Mouse (Mus musculus): ENCODE measurements around the gene 2210016F16Rik. TPM values are rescaled to one million over a fixed set of nuclear protein-coding genes. Genes with fewer than 3 reads are reported as not detected.

Gene 2210016F16Rik
- polyA plus RNA-seq (2012; fragmentation: generic; extraction: Trizol) = 3.4 TPM
- long read RNA-seq, experiment 1 = 0 reads
- long read RNA-seq, experiment 2, transcript 2210016F16Rik-201 (4 exons, 3,051 nt) = major isoform, 11 of 12 reads
- long read RNA-seq, experiment 2, partial matches to known transcripts = 0 of 12 reads
- long read RNA-seq, experiment 2, other reads (novel, unspliced or antisense) = 1 of 12 reads

GRCm38 (mm10) chr13:58384779-58385546, at the start of gene 2210016F16Rik:
2210016F16Rik (minus strand) TSS chr13:58385225.
- no peak for TF ChIP-seq MYOD1 (IDR thresholded peaks at IDR 0.05; ENCODE audit: control insufficient read depth, insufficient read length, low read depth)
- TF ChIP-seq MAX (IDR thresholded peaks at IDR 0.05) = no peak
- TF ChIP-seq CEBPB (IDR thresholded peaks at IDR 0.05; ENCODE audit: low read depth) = no peak
- TF ChIP-seq FOSL1 (IDR thresholded peaks at IDR 0.05; ENCODE audit: insufficient read depth, low read length, poor library complexity, severe bottlenecking) = no peak
- no peak for TF ChIP-seq USF1 (IDR thresholded peaks at IDR 0.05; ENCODE audit: low read depth)
- no peak for TF ChIP-seq MYOG (IDR thresholded peaks at IDR 0.05; ENCODE audit: control insufficient read depth, extremely low read depth, insufficient read length)
- TF ChIP-seq CTCF (IDR thresholded peaks at IDR 0.05; ENCODE audit: control insufficient read depth, insufficient read depth, insufficient read length) = no peak
- H3K79me3 ChIP-seq (ENCODE audit: low read depth) = no peaks in the 10 kb centered on the region
- H3K36me3 ChIP-seq (ENCODE audit: control insufficient read depth, insufficient read depth) = peaks cover 27% of the 10 kb centered on the region
- no peaks in the 10 kb centered on the region for H3K79me2 ChIP-seq (ENCODE audit: control insufficient read depth, insufficient read depth)
- H3K4me3 ChIP-seq (ENCODE audit: insufficient read depth, poor library complexity, severe bottlenecking) = peak within 1 kb of the TSS; percentile 6
- peak within 1 kb of the TSS; percentile 64 for H3ac ChIP-seq (ENCODE audit: control insufficient read depth, insufficient read length, low read depth)
- H3K27me3 ChIP-seq (ENCODE audit: control insufficient read depth, insufficient read depth, insufficient read length) = no peaks in the 10 kb centered on the region

- no peaks in the 10 kb centered on the region for H3K79me3 ChIP-seq (ENCODE audit: low read depth)
- H3K27me3 ChIP-seq (ENCODE audit: control insufficient read depth, insufficient read depth, insufficient read length) = no peaks in the 10 kb centered on the region
- no peak for TF ChIP-seq MAX (IDR thresholded peaks at IDR 0.05)
- H3K79me2 ChIP-seq (ENCODE audit: control insufficient read depth, insufficient read depth) = no peaks in the 10 kb centered on the region
- no peak overlapping the region for H3K4me3 ChIP-seq (ENCODE audit: insufficient read depth, poor library complexity, severe bottlenecking)
- no peak overlapping the region for H3ac ChIP-seq (ENCODE audit: control insufficient read depth, insufficient read length, low read depth)
- H3K36me3 ChIP-seq (ENCODE audit: control insufficient read depth, insufficient read depth) = no peaks in the 10 kb centered on the region
Measured at GRCm38 (mm10) chr13:58423061-58423660, 38.1 kb upstream of the 2210016F16Rik start.

- Histone ChIP-seq H3K4me3 (ENCODE audit: insufficient read depth, poor library complexity, severe bottlenecking) (no peak overlapping the region), H3K27me3 (ENCODE audit: control insufficient read depth, insufficient read depth, insufficient read length) (no peaks in the 10 kb centered on the region), H3ac (ENCODE audit: control insufficient read depth, insufficient read length, low read depth) (no peak overlapping the region), H3K36me3 (ENCODE audit: control insufficient read depth, insufficient read depth) (no peaks in the 10 kb centered on the region), H3K79me2 (ENCODE audit: control insufficient read depth, insufficient read depth) (no peaks in the 10 kb centered on the region), H3K79me3 (ENCODE audit: low read depth) (no peaks in the 10 kb centered on the region)
- no peak for TF ChIP-seq USF1 (IDR thresholded peaks at IDR 0.05; ENCODE audit: low read depth)
- TF ChIP-seq CEBPB (IDR thresholded peaks at IDR 0.05; ENCODE audit: low read depth) = no peak
- TF ChIP-seq MAX (IDR thresholded peaks at IDR 0.05) = no peak
- no peak for TF ChIP-seq MYOG (IDR thresholded peaks at IDR 0.05; ENCODE audit: control insufficient read depth, extremely low read depth, insufficient read length)
- no peak for TF ChIP-seq FOSL1 (IDR thresholded peaks at IDR 0.05; ENCODE audit: insufficient read depth, low read length, poor library complexity, severe bottlenecking)
- no peak for TF ChIP-seq CTCF (IDR thresholded peaks at IDR 0.05; ENCODE audit: control insufficient read depth, insufficient read depth, insufficient read length)
- TF ChIP-seq MYOD1 (IDR thresholded peaks at IDR 0.05; ENCODE audit: control insufficient read depth, insufficient read length, low read depth) = no peak
Measured at GRCm38 (mm10) chr13:58422242-58422641, 37.2 kb upstream of the 2210016F16Rik start.

GRCm38 (mm10) chr13:58421026-58421425, 36.0 kb upstream of the 2210016F16Rik start:
- no peaks in the 10 kb centered on the region for H3K36me3 ChIP-seq (ENCODE audit: control insufficient read depth, insufficient read depth)
- TF ChIP-seq USF1 (IDR thresholded peaks at IDR 0.05; ENCODE audit: low read depth) = no peak
- no peak for TF ChIP-seq MYOG (IDR thresholded peaks at IDR 0.05; ENCODE audit: control insufficient read depth, extremely low read depth, insufficient read length)
- TF ChIP-seq MYOD1 (IDR thresholded peaks at IDR 0.05; ENCODE audit: control insufficient read depth, insufficient read length, low read depth) = no peak
- no peak for TF ChIP-seq CEBPB (IDR thresholded peaks at IDR 0.05; ENCODE audit: low read depth)
- TF ChIP-seq FOSL1 (IDR thresholded peaks at IDR 0.05; ENCODE audit: insufficient read depth, low read length, poor library complexity, severe bottlenecking) = no peak
- no peak for TF ChIP-seq CTCF (IDR thresholded peaks at IDR 0.05; ENCODE audit: control insufficient read depth, insufficient read depth, insufficient read length)
- TF ChIP-seq MAX (IDR thresholded peaks at IDR 0.05) = no peak
- H3K4me3 ChIP-seq (ENCODE audit: insufficient read depth, poor library complexity, severe bottlenecking) = no peak overlapping the region
- no peaks in the 10 kb centered on the region for H3K79me2 ChIP-seq (ENCODE audit: control insufficient read depth, insufficient read depth)
- H3K27me3 ChIP-seq (ENCODE audit: control insufficient read depth, insufficient read depth, insufficient read length) = no peaks in the 10 kb centered on the region
- H3K79me3 ChIP-seq (ENCODE audit: low read depth) = no peaks in the 10 kb centered on the region
- H3ac ChIP-seq (ENCODE audit: control insufficient read depth, insufficient read length, low read depth) = no peak overlapping the region

GRCm38 (mm10) chr13:58419266-58419665, 34.2 kb upstream of the 2210016F16Rik start:
- Histone ChIP-seq H3K4me3 (ENCODE audit: insufficient read depth, poor library complexity, severe bottlenecking) (no peak overlapping the region), H3K36me3 (ENCODE audit: control insufficient read depth, insufficient read depth) (no peaks in the 10 kb centered on the region), H3ac (ENCODE audit: control insufficient read depth, insufficient read length, low read depth) (no peak overlapping the region), H3K27me3 (ENCODE audit: control insufficient read depth, insufficient read depth, insufficient read length) (no peaks in the 10 kb centered on the region), H3K79me3 (ENCODE audit: low read depth) (no peaks in the 10 kb centered on the region), H3K79me2 (ENCODE audit: control insufficient read depth, insufficient read depth) (no peaks in the 10 kb centered on the region)
- TF ChIP-seq CEBPB (IDR thresholded peaks at IDR 0.05; ENCODE audit: low read depth) (no peak), MAX (IDR thresholded peaks at IDR 0.05) (no peak), MYOG (IDR thresholded peaks at IDR 0.05; ENCODE audit: control insufficient read depth, extremely low read depth, insufficient read length) (no peak), MYOD1 (IDR thresholded peaks at IDR 0.05; ENCODE audit: control insufficient read depth, insufficient read length, low read depth) (no peak), FOSL1 (IDR thresholded peaks at IDR 0.05; ENCODE audit: insufficient read depth, low read length, poor library complexity, severe bottlenecking) (no peak), CTCF (IDR thresholded peaks at IDR 0.05; ENCODE audit: control insufficient read depth, insufficient read depth, insufficient read length) (no peak), USF1 (IDR thresholded peaks at IDR 0.05; ENCODE audit: low read depth) (no peak)
